Mouse (Mus musculus): ENCODE results near the gene Vps8.

DNA sequence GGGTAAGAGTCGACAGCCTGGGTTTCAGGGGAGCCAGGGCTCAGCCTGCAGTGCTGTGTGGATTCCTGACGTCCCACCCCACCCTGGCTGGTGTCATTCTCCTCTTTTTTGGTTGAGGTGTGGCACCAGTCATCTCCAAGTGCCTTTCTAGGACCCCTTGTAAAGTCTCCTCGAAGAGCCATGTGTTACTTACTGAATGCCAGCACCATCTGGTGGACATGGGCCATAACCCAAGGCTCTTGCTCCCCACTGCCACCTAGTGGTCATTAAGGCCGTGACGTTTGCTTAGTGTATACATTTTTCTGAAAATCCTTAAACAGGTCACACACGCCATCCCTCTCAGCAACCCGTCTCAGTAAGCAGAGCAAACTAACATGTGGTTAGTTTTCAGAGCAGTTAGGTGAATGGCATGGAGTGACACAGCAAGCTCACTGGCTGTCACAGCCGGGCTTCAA is 10.3 kb upstream of the Vps8 start:
- peak; percentile 94 for TF ChIP-seq CTCF (IDR thresholded peaks at IDR 0.05; ENCODE audit: control insufficient read depth, insufficient read depth, insufficient read length)
- no peak for TF ChIP-seq MYOG (IDR thresholded peaks at IDR 0.05; ENCODE audit: control insufficient read depth, extremely low read depth, insufficient read length)
- TF ChIP-seq USF1 (IDR thresholded peaks at IDR 0.05; ENCODE audit: low read depth) = no peak
- no peak for TF ChIP-seq MYOD1 (IDR thresholded peaks at IDR 0.05; ENCODE audit: control insufficient read depth, insufficient read length, low read depth)
- TF ChIP-seq MAX (IDR thresholded peaks at IDR 0.05) = peak; percentile 68

Measured in C2C12 (cell line).